Mouse (Mus musculus): Measurements from ENCODE around the gene Olfr1411. TPM values are rescaled to one million over a fixed set of nuclear protein-coding genes. Genes with fewer than 3 reads are reported as not detected.

Gene Olfr1411
- total RNA-seq (2023), result not detected

DNA sequence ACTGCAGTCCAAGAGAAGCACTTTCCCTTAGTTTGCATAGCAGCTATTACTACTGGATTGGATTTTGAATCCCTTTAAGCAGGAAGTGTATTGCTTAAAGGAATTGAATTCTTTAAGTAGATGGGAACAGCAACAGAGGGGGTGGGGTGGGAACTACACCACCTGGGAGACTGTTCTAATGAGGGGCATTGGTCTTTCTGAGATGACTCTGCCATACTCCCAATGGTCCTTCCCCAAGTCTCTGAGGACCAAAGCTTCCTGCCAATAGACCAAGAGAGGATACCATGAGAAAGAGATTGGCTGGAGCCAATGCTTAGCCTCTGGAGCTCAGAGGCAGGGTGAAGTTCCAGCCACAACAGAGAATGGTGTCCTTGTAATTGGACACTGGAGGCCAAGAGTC is at the start of gene Olfr1411:
Olfr1411 (plus strand) TSS at position 301 of the 400 bp plus-strand sequence.

DNA sequence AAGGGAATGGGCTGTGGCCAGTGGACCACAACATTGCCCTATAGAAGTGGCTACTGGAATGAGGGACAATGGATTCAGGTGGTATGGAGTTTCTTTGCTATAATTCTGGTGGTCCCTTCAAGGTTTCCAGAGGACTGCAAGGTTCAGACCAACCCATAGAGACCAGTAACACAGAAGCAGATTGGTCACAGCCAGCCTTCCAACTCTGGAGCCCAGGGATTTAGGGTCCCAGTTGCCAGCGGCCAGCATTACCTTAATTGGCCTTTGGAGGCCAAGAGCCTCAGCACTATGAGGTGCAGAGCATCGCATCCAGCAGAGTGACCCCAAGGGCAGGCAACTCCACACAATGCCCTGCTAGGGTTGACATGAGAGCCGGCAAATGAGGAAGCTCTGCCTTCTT is 23.2 kb upstream of the Olfr1411 start, which contains the start of gene Olfr1413:
Olfr1413 (plus strand) TSS at position 301 of the 400 bp plus-strand sequence.

DNA sequence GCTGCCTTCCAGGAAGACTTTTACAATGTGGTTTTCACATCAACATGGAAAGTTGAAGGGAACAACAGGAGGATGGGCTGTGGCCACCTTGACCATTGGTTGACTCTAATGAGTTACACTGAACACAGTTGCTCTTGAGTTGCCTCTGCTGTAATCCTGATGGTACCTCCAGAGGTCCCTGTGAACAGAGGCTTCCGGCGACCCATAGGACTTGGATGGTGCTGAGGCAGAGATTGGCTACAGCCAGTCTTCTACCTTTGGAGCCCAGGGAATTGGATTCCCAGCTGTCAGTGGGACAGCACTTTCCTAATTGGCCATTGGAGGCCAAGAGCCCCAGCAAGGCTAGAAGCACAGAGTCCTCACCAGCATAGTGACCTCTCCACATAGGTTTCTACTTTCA is 8.7 kb upstream of the Olfr1411 start, which contains the start of gene Olfr1412:
Olfr1412 (plus strand) TSS at position 301 of the 400 bp plus-strand sequence.

DNA sequence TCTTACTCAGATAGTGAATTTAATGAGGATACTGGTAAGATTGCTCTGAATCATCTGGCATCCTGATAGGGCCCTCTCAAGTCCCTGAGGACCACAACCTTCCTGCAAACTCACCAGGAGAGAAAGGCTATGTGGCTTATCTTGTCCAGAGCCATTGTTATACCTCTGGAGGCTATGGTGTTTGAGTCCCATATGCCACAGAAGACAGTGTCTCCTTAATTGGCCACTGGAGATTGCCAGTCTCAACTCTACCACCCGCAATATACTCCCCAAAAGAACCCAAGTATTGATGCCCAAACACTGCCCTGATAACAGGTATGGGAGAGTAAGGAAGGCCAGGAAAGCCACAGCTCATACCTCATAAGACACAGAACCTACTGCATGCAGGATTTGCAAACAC is 11.3 kb downstream of the Olfr1411 start, which contains the start of gene Olfr1410:
Olfr1410 (plus strand) TSS at position 301 of the 400 bp plus-strand sequence.

DNA sequence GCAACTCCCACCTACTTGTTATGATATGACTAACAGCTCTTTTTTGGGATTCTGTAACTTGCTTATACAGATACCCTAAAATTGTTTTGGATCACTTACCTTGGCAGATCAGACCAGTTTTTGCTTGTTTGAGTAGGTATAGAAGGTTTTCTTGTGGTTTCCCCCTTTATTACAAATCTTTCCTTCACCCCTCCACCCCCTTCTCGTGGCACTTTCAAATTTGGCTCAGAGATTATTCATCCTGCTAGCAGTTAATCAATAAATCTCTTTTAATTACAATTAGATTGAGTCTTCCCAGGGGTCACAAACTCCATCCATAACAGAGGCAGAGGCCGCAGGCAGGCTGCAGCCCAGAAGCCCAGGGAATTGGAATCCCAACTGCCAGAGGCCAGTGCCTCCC is 23.3 kb downstream of the Olfr1411 start, which contains the start of gene Olfr12:
Olfr12 (plus strand) TSS at position 301 of the 400 bp plus-strand sequence.

DNA sequence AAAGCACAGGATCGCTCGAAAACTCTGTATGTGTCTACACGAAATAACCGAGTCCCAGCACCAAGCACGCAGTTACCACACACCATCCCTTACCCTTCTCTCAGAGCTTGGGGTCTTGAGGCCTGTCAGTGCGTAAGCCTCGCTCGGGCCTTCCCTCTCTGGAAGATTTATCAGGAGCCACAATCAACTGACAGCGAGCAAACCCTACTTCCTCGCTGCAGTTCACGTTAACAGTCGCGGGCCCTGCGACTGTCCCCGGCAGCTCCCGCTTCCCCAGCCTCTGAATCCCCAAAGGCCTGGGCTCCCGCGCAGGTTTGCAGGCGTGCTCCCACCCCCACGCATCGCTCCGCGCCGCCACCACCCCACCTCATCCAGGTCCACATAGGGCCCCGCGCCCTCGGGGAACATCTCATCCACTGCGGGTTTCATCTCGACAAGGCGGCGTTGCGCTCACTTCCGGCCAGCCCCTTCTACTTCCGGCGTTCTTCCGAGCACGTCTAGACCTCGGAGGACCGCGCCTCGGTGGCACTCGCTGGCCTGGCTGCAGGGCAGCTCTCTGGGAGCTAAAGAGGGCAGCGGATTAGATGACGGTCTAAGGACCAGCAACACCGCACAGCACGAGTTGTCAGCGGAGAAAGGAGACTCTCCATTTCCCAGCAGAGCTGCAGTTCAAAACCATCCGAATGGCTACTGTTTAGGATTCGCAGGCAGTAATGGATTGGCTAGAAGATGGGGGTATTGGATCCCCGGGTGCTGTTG is 47.5 kb downstream of the Olfr1411 start, which contains the start of gene Cops9:
Cops9 (minus strand) TSS at position 472 of the 759 bp plus-strand sequence.

Other genes starting within 250 kb of the Olfr1411 start
- 166 TPM for gene Ndufa10, start 120.6 kb upstream of the Olfr1411 start, total RNA-seq (2023)
- gene Olfr1416, start 109.3 kb upstream of the Olfr1411 start, total RNA-seq (2023), result not detected
- not detected for gene Olfr1415, start 98.3 kb upstream of the Olfr1411 start, total RNA-seq (2023)
- gene Olfr1414, start 75.8 kb upstream of the Olfr1411 start, total RNA-seq (2023), result not detected
- not detected for gene Olfr1413, start 23.1 kb upstream of the Olfr1411 start, total RNA-seq (2023)
- not detected for gene Olfr1412, start 8.6 kb upstream of the Olfr1411 start, total RNA-seq (2023)
- gene Olfr1410, start 11.4 kb downstream of the Olfr1411 start, total RNA-seq (2023), result not detected
- not detected for gene Olfr12, start 23.4 kb downstream of the Olfr1411 start, total RNA-seq (2023)
- gene Cops9, start 47.6 kb downstream of the Olfr1411 start, total RNA-seq (2023), result 85.1 TPM
- not detected for gene Otos, start 54.4 kb downstream of the Olfr1411 start, total RNA-seq (2023)
- 5.1 TPM for gene Gpc1, start 237.2 kb downstream of the Olfr1411 start, total RNA-seq (2023)

All from CD8-positive naive resting alpha-beta T cell, adult 57 days (primary cell).